Mouse (Mus musculus) midbrain, embryonic 16.5 days (tissue): ENCODE results near the gene Acsm5. TPM values are rescaled to one million over a fixed set of nuclear protein-coding genes. Genes with fewer than 3 reads are reported as not detected.
A peak's percentile ranks its signal among the peaks of the same experiment; 100 is the strongest.

Experiments
- ATAC-seq: fragments of 200-750 bp; cut with Nextera tagmentation; 2 replicates; pipeline ENCODE4 v1.8.0; 2017; ENCODE audit warnings: moderate TSS enrichment
- H3K27ac ChIP-seq: fragments of 300-500 bp; sonication (generic); 2 replicates; pipeline ENCODE4 v1.5.1; 2014; ENCODE audit warnings: mild to moderate bottlenecking, low read length, mixed read lengths
- H3K27me3 ChIP-seq: fragments of 300-500 bp; sonication (generic); 2 replicates; pipeline ENCODE4 v1.6.1; 2014; ENCODE audit warnings: low read depth, low read length, mixed read lengths; ENCODE audit not compliant: control insufficient read depth, insufficient read depth
- H3K36me3 ChIP-seq: fragments of 300-500 bp; sonication (generic); 2 replicates; pipeline ENCODE4 v1.6.1; 2014; ENCODE audit warnings: mild to moderate bottlenecking, low read length, moderate library complexity, mixed read lengths; ENCODE audit not compliant: control insufficient read depth, insufficient read depth
- H3K4me1 ChIP-seq: fragments of 300-500 bp; sonication (generic); 2 replicates; pipeline ENCODE4 v1.6.1; 2014; ENCODE audit warnings: mild to moderate bottlenecking, low read length, mixed read lengths; ENCODE audit not compliant: control insufficient read depth, insufficient read depth
- H3K4me2 ChIP-seq: fragments of 300-500 bp; sonication (generic); 2 replicates; pipeline ENCODE4 v1.6.1; 2014; ENCODE audit warnings: mild to moderate bottlenecking, low read length, mixed read lengths
- H3K4me3 ChIP-seq: fragments of 300-500 bp; sonication (generic); 2 replicates; pipeline ENCODE4 v1.5.1; 2014; ENCODE audit warnings: low read depth, mild to moderate bottlenecking, low read length, moderate library complexity, mixed read lengths
- H3K9ac ChIP-seq: fragments of 300-500 bp; sonication (generic); 2 replicates; pipeline ENCODE4 v1.6.1; 2014; ENCODE audit warnings: low read depth, low read length, mixed read lengths
- H3K9me3 ChIP-seq: fragments of 300-500 bp; sonication (generic); replicated peaks from 2 replicates; pipeline ENCODE4 v1.6.1; 2014; ENCODE audit warnings: mild to moderate bottlenecking, low read length, mixed read lengths; ENCODE audit not compliant: control insufficient read depth, poor library complexity, severe bottlenecking
- WGBS: fragments of 180-500 bp; shearing (Covaris S2); extraction: QIAGEN DNeasy Blood & Tissue Kit; methylation state at CpG from one replicate; pipeline ENCODE4 v1.1.7; 2014; 5-methylcytosine and 5-hydroxymethylcytosine counted together
- polyA plus RNA-seq: library from polyadenylated mRNA; unstranded; fragments of >200 nt; fragmentation: Nextera tagmentation; extraction: Ambion mirVana; gene quantifications from 2 replicates; pipeline ENCODE4 v1.2.1, GENCODE M21; 2015

The Acsm5 gene
- polyA plus RNA-seq: 0.18 TPM in 1 of 2 replicates, not detected in the other

DNA sequence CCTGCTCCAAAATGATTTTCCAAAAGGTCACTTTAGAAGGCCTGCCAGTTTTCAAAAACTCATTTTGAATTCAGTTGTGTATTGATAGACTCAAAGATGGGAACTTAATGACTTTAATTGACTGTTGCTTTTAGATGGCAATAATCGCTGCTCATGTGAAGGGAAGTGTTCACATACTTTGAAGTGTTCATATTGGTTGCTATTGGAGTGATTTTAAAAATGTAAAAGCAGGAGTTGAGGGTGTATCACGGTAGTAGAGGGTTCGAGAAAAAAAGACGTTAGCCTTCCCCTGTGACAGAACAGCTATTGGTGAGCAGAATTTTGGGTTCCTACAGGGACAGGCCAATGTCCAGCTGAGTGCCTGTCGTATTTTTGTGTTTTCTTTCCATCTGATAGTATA lies at the start of gene Acsm5:
Acsm5 (plus strand) TSS at position 301 of the 400 bp plus-strand sequence.
- Histone ChIP-seq H3K9me3 (no peaks in the 10 kb centered on the region), H3K4me3 (no peak within 1 kb of the TSS), H3K27me3 (no peaks in the 10 kb centered on the region), H3K4me2 (no peak within 1 kb of the TSS), H3K27ac (no peak within 1 kb of the TSS), H3K36me3 (no peaks in the 10 kb centered on the region), H3K9ac (no peak within 1 kb of the TSS), H3K4me1 (no peaks in the 10 kb centered on the region)
- WGBS: 72% methylated on average over 5 of the region's 5 CpGs
- ATAC-seq: no peak

- Histone ChIP-seq H3K9me3 (no peaks in the 10 kb centered on the region), H3K9ac (no peak overlapping the region), H3K4me3 (no peak overlapping the region), H3K4me1 (no peaks in the 10 kb centered on the region), H3K36me3 (no peaks in the 10 kb centered on the region), H3K27me3 (no peaks in the 10 kb centered on the region), H3K27ac (no peak overlapping the region), H3K4me2 (no peak overlapping the region)
- 82% methylated on average over 33 of the region's 33 CpGs for WGBS
- no peak for ATAC-seq
Measured at GRCm38 (mm10) chr7:119476500-119477389, 42.5 kb upstream of the Acsm5 start.

DNA sequence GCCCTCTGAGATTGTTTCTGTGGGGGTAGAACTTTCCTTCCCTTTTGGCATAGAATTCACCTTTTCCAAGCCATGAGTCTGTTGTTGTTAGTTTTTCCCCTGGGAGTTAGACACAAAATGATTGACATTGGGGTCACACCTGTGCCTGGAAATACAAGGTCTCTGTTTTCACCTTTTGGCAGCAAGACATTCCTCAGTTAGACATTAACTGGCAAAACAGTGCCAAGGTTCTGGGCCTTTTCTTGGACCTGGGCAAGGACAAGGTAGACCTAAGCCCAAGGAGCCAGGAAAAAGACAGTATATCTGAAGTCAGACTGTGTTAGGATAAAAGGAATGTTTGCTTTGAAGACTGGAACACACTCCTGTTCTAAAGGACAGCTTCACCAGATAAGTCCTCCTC lies 40.0 kb upstream of the Acsm5 start, which contains the start of gene Umod:
Umod (minus strand) TSS at position 27 of the 400 bp plus-strand sequence.
- no peaks in the 10 kb centered on the region for H3K27me3 ChIP-seq
- no peak within 1 kb of the TSS for H3K4me2 ChIP-seq
- H3K36me3 ChIP-seq: no peaks in the 10 kb centered on the region
- H3K27ac ChIP-seq: no peak within 1 kb of the TSS
- no peaks in the 10 kb centered on the region for H3K4me1 ChIP-seq
- no peak within 1 kb of the TSS for H3K9ac ChIP-seq
- no peak within 1 kb of the TSS for H3K4me3 ChIP-seq
- no peaks in the 10 kb centered on the region for H3K9me3 ChIP-seq
- no peak for ATAC-seq

DNA sequence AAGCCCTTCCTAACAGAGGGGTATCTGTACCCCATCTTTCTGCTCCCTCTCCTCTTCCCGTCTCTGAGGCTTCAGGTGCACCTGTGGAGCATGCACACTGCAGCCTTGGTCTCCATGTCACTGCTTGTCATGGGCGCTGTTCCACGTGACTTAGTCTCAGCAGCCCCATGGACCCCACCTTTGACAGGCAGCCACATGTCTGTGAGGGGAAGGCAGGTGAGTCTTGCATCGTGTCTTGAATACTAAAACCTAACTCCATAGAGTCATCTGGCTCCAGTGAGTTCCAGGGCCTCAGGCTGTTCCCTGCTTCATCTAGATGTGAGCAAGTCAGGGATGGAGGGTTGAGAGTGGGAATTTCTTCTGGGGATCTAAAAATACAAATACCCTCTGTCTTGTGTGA lies 35.1 kb upstream of the Acsm5 start:
- Histone ChIP-seq H3K9ac (no peak overlapping the region), H3K4me2 (no peak overlapping the region), H3K4me1 (no peaks in the 10 kb centered on the region), H3K4me3 (no peak overlapping the region), H3K36me3 (no peaks in the 10 kb centered on the region), H3K9me3 (no peaks in the 10 kb centered on the region), H3K27ac (no peak overlapping the region), H3K27me3 (no peaks in the 10 kb centered on the region)
- ATAC-seq: no peak
- 86% methylated on average over 4 of the region's 4 CpGs for WGBS

- Histone ChIP-seq H3K4me1 (no peaks in the 10 kb centered on the region), H3K4me3 (no peak overlapping the region), H3K9ac (no peak overlapping the region), H3K27ac (no peak overlapping the region), H3K4me2 (no peak overlapping the region), H3K36me3 (no peaks in the 10 kb centered on the region), H3K9me3 (no peaks in the 10 kb centered on the region), H3K27me3 (no peaks in the 10 kb centered on the region)
- 86% methylated on average over 5 of the region's 5 CpGs for WGBS
- no peak for ATAC-seq
Measured at GRCm38 (mm10) chr7:119486683-119487082, 32.6 kb upstream of the Acsm5 start.

GRCm38 (mm10) chr7:119490041-119490780 lies 29.1 kb upstream of the Acsm5 start:
- no peak overlapping the region for H3K9ac ChIP-seq
- H3K4me3 ChIP-seq: no peak overlapping the region
- H3K27me3 ChIP-seq: no peaks in the 10 kb centered on the region
- H3K4me2 ChIP-seq: no peak overlapping the region
- WGBS: 82% methylated on average over 4 of the region's 4 CpGs
- no peaks in the 10 kb centered on the region for H3K36me3 ChIP-seq
- no peak overlapping the region for H3K27ac ChIP-seq
- H3K9me3 ChIP-seq: no peaks in the 10 kb centered on the region
- ATAC-seq: no peak
- no peaks in the 10 kb centered on the region for H3K4me1 ChIP-seq

- H3K27me3 ChIP-seq: no peaks in the 10 kb centered on the region
- no peak overlapping the region for H3K4me3 ChIP-seq
- H3K27ac ChIP-seq: no peak overlapping the region
- WGBS: 94% methylated on average over 4 of the region's 4 CpGs
- ATAC-seq: no peak
- H3K9ac ChIP-seq: no peak overlapping the region
- H3K4me2 ChIP-seq: no peak overlapping the region
- H3K4me1 ChIP-seq: no peaks in the 10 kb centered on the region
- H3K36me3 ChIP-seq: no peaks in the 10 kb centered on the region
- no peaks in the 10 kb centered on the region for H3K9me3 ChIP-seq
Measured at GRCm38 (mm10) chr7:119511143-119511542, 8.1 kb upstream of the Acsm5 start.

- H3K9ac ChIP-seq: no peak overlapping the region
- H3K27ac ChIP-seq: no peak overlapping the region
- H3K9me3 ChIP-seq: no peaks in the 10 kb centered on the region
- H3K36me3 ChIP-seq: no peaks in the 10 kb centered on the region
- no peak overlapping the region for H3K4me3 ChIP-seq
- no peak overlapping the region for H3K4me2 ChIP-seq
- no peaks in the 10 kb centered on the region for H3K4me1 ChIP-seq
- 0 out of 2 replicates have a peak, but pooled peaks have one; percentile 39 for ATAC-seq
- H3K27me3 ChIP-seq: no peaks in the 10 kb centered on the region
- WGBS: 22% methylated on average over 7 of the region's 7 CpGs
Measured at GRCm38 (mm10) chr7:119513056-119513455, 6.2 kb upstream of the Acsm5 start.
